Mouse (Mus musculus): Measurements from ENCODE around the gene Rab31. TPM values are rescaled to one million over a fixed set of nuclear protein-coding genes. Genes with fewer than 3 reads are reported as not detected.
A peak's percentile ranks its signal among the peaks of the same experiment; 100 is the strongest.

The Rab31 gene
- polyA plus RNA-seq, 1 experiment from 2014 or later, result 71.6 TPM

DNA sequence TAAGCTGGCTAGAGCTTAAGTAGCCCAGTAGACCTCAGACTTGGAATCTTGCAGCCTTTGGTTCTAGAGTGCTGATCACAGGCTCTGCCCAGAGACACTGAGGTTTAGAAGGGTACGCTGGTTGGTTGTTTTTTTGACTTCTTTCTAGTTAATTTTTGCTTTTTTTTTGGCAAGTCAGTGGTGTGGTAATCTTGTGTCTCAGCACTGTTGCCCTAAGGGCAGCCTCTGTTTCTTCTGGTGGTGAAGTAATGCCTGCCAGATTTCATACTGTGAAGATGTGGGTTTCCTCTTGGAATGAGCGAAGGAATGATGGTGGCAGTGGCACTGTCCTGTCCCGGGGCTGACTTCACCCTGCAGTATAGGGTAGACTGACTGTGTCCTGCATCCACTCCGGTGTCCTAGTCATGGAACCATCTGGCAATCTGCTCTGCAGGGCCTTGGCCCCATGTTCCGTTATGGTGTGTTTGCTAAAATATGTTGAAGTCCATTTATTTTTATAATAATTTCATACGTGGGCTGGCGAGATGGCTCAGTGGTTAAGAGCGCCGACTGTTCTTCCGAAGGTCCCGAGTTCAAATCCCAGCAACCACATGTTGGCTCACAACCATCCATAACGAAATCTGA lies 20.9 kb upstream of the Rab31 start:
- Histone ChIP-seq H3K9me3 (no peaks in the 10 kb centered on the region), H3K9ac (replicated peaks) (no peak overlapping the region), H3K4me1 (replicated peaks) (peaks cover 10% of the 10 kb centered on the region), H3K4me2 (replicated peaks) (no peak overlapping the region), H3K4me3 (replicated peaks) (no peak overlapping the region), H3K27me3 (no peaks in the 10 kb centered on the region), H3K36me3 (0 out of 2 replicates have a peak, but pooled peaks cover 10% of the 10 kb centered on the region), H3K27ac (no peak overlapping the region)
- WGBS, result 97% methylated on average over 12 of the region's 12 CpGs
- ATAC-seq, result no peak

DNA sequence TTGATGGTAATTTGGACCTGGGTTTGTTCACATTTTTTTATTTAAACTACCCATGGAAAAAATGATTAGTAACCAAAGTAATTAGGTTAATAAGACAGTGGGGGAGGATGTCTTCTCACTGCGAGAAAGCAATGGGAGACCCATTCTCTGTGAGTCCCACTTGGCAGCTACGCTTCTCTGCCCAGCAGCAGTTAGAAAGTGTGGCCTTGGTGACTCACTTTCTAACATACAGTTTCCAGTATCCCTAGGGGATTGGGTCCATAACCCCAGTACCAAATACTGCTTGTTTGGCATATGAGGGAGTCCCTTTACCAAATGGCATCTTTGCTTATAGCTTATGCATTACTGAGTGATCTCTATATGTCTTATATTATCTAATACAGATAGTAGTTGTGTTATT lies 18.6 kb upstream of the Rab31 start:
- Histone ChIP-seq H3K9me3 (no peaks in the 10 kb centered on the region), H3K4me2 (replicated peaks) (no peak overlapping the region), H3K9ac (replicated peaks) (no peak overlapping the region), H3K27me3 (no peaks in the 10 kb centered on the region), H3K4me1 (replicated peaks) (peaks cover 13% of the 10 kb centered on the region), H3K27ac (no peak overlapping the region), H3K4me3 (replicated peaks) (no peak overlapping the region), H3K36me3 (peaks cover 13% of the 10 kb centered on the region)
- 80% methylated on average over 2 of the region's 2 CpGs for WGBS
- no peak for ATAC-seq

GRCm38 (mm10) chr17:65789576-65789975 lies 17.0 kb upstream of the Rab31 start:
- 89% methylated on average over 6 of the region's 6 CpGs for WGBS
- Histone ChIP-seq H3K4me1 (replicated peaks) (peaks cover 19% of the 10 kb centered on the region), H3K4me3 (replicated peaks) (no peak overlapping the region), H3K36me3 (peaks cover 13% of the 10 kb centered on the region), H3K27ac (no peak overlapping the region), H3K9ac (replicated peaks) (no peak overlapping the region), H3K4me2 (replicated peaks) (no peak overlapping the region), H3K9me3 (no peaks in the 10 kb centered on the region), H3K27me3 (no peaks in the 10 kb centered on the region)
- no peak for ATAC-seq

GRCm38 (mm10) chr17:65788542-65789291 lies 16.2 kb upstream of the Rab31 start:
- WGBS, result 77% methylated on average over 12 of the region's 12 CpGs
- peaks cover 11% of the 10 kb centered on the region for H3K36me3 ChIP-seq
- no peak overlapping the region for H3K4me3 ChIP-seq (replicated peaks)
- H3K9me3 ChIP-seq, result no peaks in the 10 kb centered on the region
- 0 out of 2 replicates have a peak, but pooled peaks have one; percentile 31 for ATAC-seq
- no peak overlapping the region for H3K9ac ChIP-seq (replicated peaks)
- H3K27ac ChIP-seq, result no peak overlapping the region; the same call in 1 of the 2 replicates
- peaks cover 23% of the 10 kb centered on the region for H3K4me1 ChIP-seq (replicated peaks)
- H3K27me3 ChIP-seq, result no peaks in the 10 kb centered on the region
- H3K4me2 ChIP-seq (replicated peaks), result no peak overlapping the region

DNA sequence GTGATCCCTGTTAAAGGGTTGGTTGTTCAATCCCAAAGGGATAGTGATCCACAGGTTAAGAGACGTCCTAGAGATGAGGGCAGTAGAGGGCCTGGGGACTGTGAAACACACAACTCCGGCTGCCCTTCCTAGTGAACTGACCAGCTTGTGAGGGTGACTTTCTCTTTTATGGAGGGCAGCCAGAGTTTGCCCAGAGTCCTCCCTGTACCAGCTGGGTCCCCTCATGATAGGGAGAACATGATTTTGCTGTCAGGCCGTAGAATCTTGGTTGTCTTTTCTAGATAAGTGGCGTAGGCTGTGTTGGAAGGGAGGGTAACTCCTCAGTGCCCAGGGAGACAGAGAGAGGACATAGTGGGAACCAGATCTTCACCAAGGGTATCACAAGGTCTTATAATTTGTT lies 14.7 kb upstream of the Rab31 start:
- 94% methylated on average over 4 of the region's 4 CpGs for WGBS
- no peak overlapping the region for H3K4me3 ChIP-seq (replicated peaks)
- H3K4me1 ChIP-seq (replicated peaks), result peaks cover 23% of the 10 kb centered on the region
- no peak for ATAC-seq
- no peak overlapping the region for H3K27ac ChIP-seq
- H3K9ac ChIP-seq (replicated peaks), result no peak overlapping the region
- no peaks in the 10 kb centered on the region for H3K27me3 ChIP-seq
- H3K9me3 ChIP-seq, result no peaks in the 10 kb centered on the region
- H3K4me2 ChIP-seq (replicated peaks), result no peak overlapping the region
- H3K36me3 ChIP-seq, result peaks cover 11% of the 10 kb centered on the region

- Histone ChIP-seq H3K36me3 (peaks cover 11% of the 10 kb centered on the region), H3K27ac (no peak overlapping the region), H3K9me3 (no peaks in the 10 kb centered on the region), H3K4me2 (replicated peaks) (no peak overlapping the region), H3K9ac (replicated peaks) (no peak overlapping the region), H3K4me1 (replicated peaks) (peaks cover 31% of the 10 kb centered on the region), H3K27me3 (no peaks in the 10 kb centered on the region), H3K4me3 (replicated peaks) (no peak overlapping the region)
- WGBS, result 90% methylated on average over 7 of the region's 7 CpGs
- ATAC-seq, result no peak
These were observed 13.7 kb upstream of the Rab31 start for GRCm38 (mm10) chr17:65786225-65786624.

DNA sequence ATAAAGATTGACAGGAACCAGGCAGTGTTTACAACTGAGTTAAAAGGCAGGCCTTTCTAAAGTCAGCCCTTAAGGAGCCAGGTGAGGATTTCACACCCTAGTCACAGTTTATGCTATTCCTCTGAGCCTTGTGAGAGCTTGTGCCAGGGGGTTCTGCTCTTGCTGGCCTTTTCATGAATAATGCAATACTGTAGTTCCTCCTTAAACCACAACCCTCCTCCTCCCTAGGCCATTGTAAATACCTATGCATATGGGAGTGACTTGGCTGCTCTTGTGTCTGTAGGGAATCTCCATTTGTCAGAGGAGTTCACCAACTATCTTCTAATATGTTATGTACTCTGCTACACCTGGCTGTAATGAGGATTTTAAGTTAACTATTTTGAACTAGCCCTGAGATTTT lies 13.2 kb upstream of the Rab31 start:
- no peak for ATAC-seq
- Histone ChIP-seq H3K27ac (no peak overlapping the region), H3K27me3 (no peaks in the 10 kb centered on the region)

DNA sequence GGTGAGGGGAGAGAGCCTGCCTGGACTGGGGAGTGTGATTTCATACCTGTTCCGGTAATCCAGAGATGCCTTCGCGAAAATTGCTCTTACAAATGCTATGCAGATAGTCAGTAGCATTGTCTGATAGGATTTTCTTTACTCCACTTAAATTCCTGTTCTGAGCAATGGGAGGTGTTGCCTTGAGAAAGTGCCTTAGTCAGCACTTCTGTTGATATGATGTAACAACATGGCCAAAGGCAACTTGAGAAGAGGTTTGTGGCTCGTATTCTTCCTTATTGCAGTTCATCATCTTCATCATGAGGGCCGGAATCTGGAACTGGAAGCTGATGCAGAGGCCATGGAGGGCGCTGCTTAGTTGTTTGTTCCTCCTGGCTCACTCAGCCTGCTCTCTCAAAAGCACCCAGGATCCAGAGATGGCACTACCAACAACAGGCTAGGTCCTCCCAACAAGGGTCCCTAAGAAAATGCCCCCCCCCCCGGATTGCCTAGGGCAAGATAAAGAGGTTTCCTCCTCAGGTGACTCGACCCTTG lies 12.1 kb upstream of the Rab31 start:
- H3K4me1 ChIP-seq (replicated peaks), result peaks cover 33% of the 10 kb centered on the region
- WGBS, result 73% methylated on average over 8 of the region's 8 CpGs
- H3K4me3 ChIP-seq (replicated peaks), result peak overlapping the region; percentile 94
- no peak for ATAC-seq
- no peaks in the 10 kb centered on the region for H3K27me3 ChIP-seq
- peak overlapping the region; percentile 72 for H3K4me2 ChIP-seq (replicated peaks)
- H3K36me3 ChIP-seq, result peaks cover 11% of the 10 kb centered on the region
- no peaks in the 10 kb centered on the region for H3K9me3 ChIP-seq
- no peak overlapping the region for H3K27ac ChIP-seq
- peak overlapping the region; percentile 53 for H3K9ac ChIP-seq (replicated peaks)

More for the DNA sequence above, 13.2 kb upstream of the Rab31 start:
- Histone ChIP-seq H3K4me1 (replicated peaks) (peaks cover 33% of the 10 kb centered on the region), H3K36me3 (peaks cover 11% of the 10 kb centered on the region), H3K9me3 (no peaks in the 10 kb centered on the region), H3K9ac (replicated peaks) (no peak overlapping the region), H3K4me3 (replicated peaks) (no peak overlapping the region), H3K4me2 (replicated peaks) (no peak overlapping the region)

GRCm38 (mm10) chr17:65783182-65784161 lies 10.9 kb upstream of the Rab31 start:
- Histone ChIP-seq H3K4me3 (replicated peaks) (peak overlapping the region; percentile 94), H3K36me3 (peaks cover 11% of the 10 kb centered on the region), H3K27me3 (no peaks in the 10 kb centered on the region), H3K27ac (peak overlapping the region; percentile 100), H3K4me2 (replicated peaks) (peak overlapping the region; percentile 72), H3K9ac (replicated peaks) (peak overlapping the region; percentile 99), H3K4me1 (replicated peaks) (peaks cover 27% of the 10 kb centered on the region), H3K9me3 (no peaks in the 10 kb centered on the region)
- under 1% methylated on average over 53 of the region's 135 CpGs for WGBS
- peak; percentile 74 for ATAC-seq

GRCm38 (mm10) chr17:65782551-65783141 lies 10.1 kb upstream of the Rab31 start, which contains the start of gene Ppp4r1:
Gene Ppp4r1 (plus strand): TSS chr17:65782573.
- H3K27me3 ChIP-seq, result no peaks in the 10 kb centered on the region
- peaks cover 11% of the 10 kb centered on the region for H3K36me3 ChIP-seq
- H3K4me2 ChIP-seq (replicated peaks), result peak within 1 kb of the TSS; percentile 72
- WGBS, result under 1% methylated on average over 46 of the region's 81 CpGs
- peak within 1 kb of the TSS; percentile 99 for H3K9ac ChIP-seq (replicated peaks)
- peaks cover 23% of the 10 kb centered on the region for H3K4me1 ChIP-seq (replicated peaks)
- H3K27ac ChIP-seq, result peak within 1 kb of the TSS; percentile 100
- ATAC-seq, result peak; percentile 82
- H3K4me3 ChIP-seq (replicated peaks), result peak within 1 kb of the TSS; percentile 94
- H3K9me3 ChIP-seq, result no peaks in the 10 kb centered on the region

DNA sequence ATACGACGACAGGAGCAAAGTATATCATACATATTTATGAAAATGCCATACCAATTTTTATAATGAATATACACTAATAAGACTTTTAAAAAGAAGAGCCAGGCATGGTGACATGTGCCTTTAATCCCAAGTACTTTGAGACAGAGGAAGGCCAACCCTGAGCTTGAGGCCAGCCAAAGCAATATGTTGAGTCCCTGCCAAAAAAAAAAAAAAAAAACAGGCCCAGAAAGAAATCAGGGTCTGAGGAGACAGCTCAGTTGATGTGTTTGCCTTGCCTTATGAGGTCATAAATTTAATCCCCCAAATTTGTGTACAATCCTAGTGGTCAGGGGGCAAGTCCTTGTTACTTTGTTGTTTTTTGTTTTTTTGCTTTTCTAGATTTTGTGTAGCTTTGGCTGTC lies 8.4 kb upstream of the Rab31 start:
- Histone ChIP-seq H3K9me3 (no peaks in the 10 kb centered on the region), H3K4me2 (replicated peaks) (no peak overlapping the region), H3K36me3 (peaks cover 8% of the 10 kb centered on the region; the same call in 1 of the 2 replicates), H3K9ac (replicated peaks) (no peak overlapping the region), H3K27me3 (no peaks in the 10 kb centered on the region), H3K4me3 (replicated peaks) (no peak overlapping the region), H3K4me1 (replicated peaks) (peaks cover 23% of the 10 kb centered on the region), H3K27ac (no peak overlapping the region)
- 93% methylated on average over 2 of the region's 2 CpGs for WGBS
- ATAC-seq, result no peak

Data from midbrain, embryonic 13.5 days (tissue).